Mouse (Mus musculus) MEL (cell line): Measurements from ENCODE around the gene Ttc9b. TPM values are rescaled to one million over a fixed set of nuclear protein-coding genes. Genes with fewer than 3 reads are reported as not detected.

Experiments used
- DNase-seq: peaks from one replicate; pipeline ENCODE4 v3.0.0; 2011; ENCODE audit warnings: low read depth, low spot score
- H3K27ac ChIP-seq: 2 replicates; pipeline ENCODE4 v1.5.1; 2012; ENCODE audit warnings: low read depth, mild to moderate bottlenecking, control low read depth, low read length, moderate library complexity; ENCODE audit not compliant: control insufficient read depth
- H3K27me3 ChIP-seq, 2 experiments: fragments of 150-350 bp in 1 of 2; sonication (generic) in 1 of 2; 2 replicates each; pipeline ENCODE4 v1.6.1; 2012; ENCODE audit warnings: low read length in 2 of 2, mild to moderate bottlenecking in 2 of 2, improper control_type of control experiment in 1 of 2, moderate library complexity in 1 of 2; ENCODE audit not compliant: insufficient read depth in 2 of 2, control insufficient read depth in 1 of 2
- H3K36me3 ChIP-seq, 2 experiments: 2 replicates each; pipeline ENCODE4 v1.6.1; 2012 to 2014; ENCODE audit warnings: low read length in 2 of 2, improper control_type of control experiment in 1 of 2, inconsistent platforms in 1 of 2, mild to moderate bottlenecking in 1 of 2; ENCODE audit not compliant: insufficient read depth in 2 of 2, control insufficient read depth in 1 of 2
- H3K4me1 ChIP-seq, 2 experiments: fragments of 150-350 bp in 1 of 2; sonication (generic) in 1 of 2; 2 replicates each; pipeline ENCODE4 v1.6.1; 2012; ENCODE audit warnings: low read length in 2 of 2, improper control_type of control experiment in 1 of 2, mild to moderate bottlenecking in 1 of 2; ENCODE audit not compliant: insufficient read depth in 2 of 2, control insufficient read depth in 1 of 2
- H3K4me3 ChIP-seq, 2 experiments: fragments of 150-350 bp in 1 of 2; sonication (generic) in 1 of 2; 2 replicates each; pipeline ENCODE4 v1.5.1; 2012; ENCODE audit warnings: low read depth in 2 of 2, low read length in 2 of 2, mild to moderate bottlenecking in 2 of 2, moderate library complexity in 2 of 2, control low read depth in 1 of 2, improper control_type of control experiment in 1 of 2; ENCODE audit not compliant: control insufficient read depth in 1 of 2, insufficient read depth in 1 of 2
- H3K79me2 ChIP-seq: 2 replicates; pipeline ENCODE4 v1.6.1; 2012; ENCODE audit warnings: mild to moderate bottlenecking, low read length, moderate library complexity; ENCODE audit not compliant: control insufficient read depth, poor library complexity, insufficient read depth
- H3K9ac ChIP-seq: 2 replicates; pipeline ENCODE4 v1.6.1; 2012; ENCODE audit warnings: low read depth, mild to moderate bottlenecking, control low read depth, low read length, moderate library complexity; ENCODE audit not compliant: control insufficient read depth, poor library complexity, severe bottlenecking
- H3K9me3 ChIP-seq: fragments of 150-350 bp; sonication (generic); replicated peaks from 2 replicates; pipeline ENCODE4 v1.6.1; 2012; ENCODE audit warnings: mild to moderate bottlenecking, low read length, improper control_type of control experiment, moderate library complexity; ENCODE audit not compliant: insufficient read depth
- BHLHE40 ChIP-seq: IDR thresholded peaks from 2 replicates; pipeline ENCODE4 v1.6.1; 2012; ENCODE audit warnings: low read depth, mild to moderate bottlenecking, inconsistent platforms, low read length, improper control_type of control experiment, borderline replicate concordance
- CHD1 ChIP-seq: IDR thresholded peaks from 2 replicates; pipeline ENCODE4 v1.6.1; 2012; ENCODE audit warnings: low read depth, mild to moderate bottlenecking, inconsistent platforms, low read length, improper control_type of control experiment
- CTCF ChIP-seq, 3 experiments: IDR thresholded peaks in 2 of 3; conservative IDR thresholded peaks in 1 of 3; 2 replicates each; pipeline ENCODE4 v1.5.1; 2011 to 2012; ENCODE audit warnings: low read length in 3 of 3, low read depth in 2 of 3, mild to moderate bottlenecking in 2 of 3, improper control_type of control experiment in 1 of 3, inconsistent platforms in 1 of 3, mixed read lengths in 1 of 3, moderate library complexity in 1 of 3; ENCODE audit not compliant: control insufficient read depth in 1 of 3, insufficient read depth in 1 of 3, poor library complexity in 1 of 3, severe bottlenecking in 1 of 3
- E2F4 ChIP-seq: IDR thresholded peaks from 2 replicates; pipeline ENCODE4 v1.6.1; 2011; ENCODE audit warnings: low read depth, low read length, improper control_type of control experiment, borderline replicate concordance
- ELF1 ChIP-seq: IDR thresholded peaks from 2 replicates; pipeline ENCODE4 v1.6.1; 2014; ENCODE audit warnings: low read depth, mild to moderate bottlenecking, inconsistent platforms, low read length, improper control_type of control experiment, moderate library complexity
- ETS1 ChIP-seq: IDR thresholded peaks from 2 replicates; pipeline ENCODE4 v1.6.1; 2012; ENCODE audit warnings: low read depth, mild to moderate bottlenecking, inconsistent platforms, low read length, improper control_type of control experiment, moderate library complexity
- GABPA ChIP-seq: IDR thresholded peaks from 2 replicates; pipeline ENCODE4 v1.6.1; 2012; ENCODE audit warnings: low read depth, mild to moderate bottlenecking, inconsistent platforms, low read length, improper control_type of control experiment, moderate library complexity
- HCFC1 ChIP-seq: IDR thresholded peaks from 2 replicates; pipeline ENCODE4 v1.6.1; 2012; ENCODE audit warnings: low read depth, mild to moderate bottlenecking, inconsistent platforms, low read length, improper control_type of control experiment, moderate library complexity
- MAFK ChIP-seq: IDR thresholded peaks from 2 replicates; pipeline ENCODE4 v1.6.1; 2011; ENCODE audit warnings: low read depth, mild to moderate bottlenecking, low read length, improper control_type of control experiment, borderline replicate concordance
- MXI1 ChIP-seq: IDR thresholded peaks from 2 replicates; pipeline ENCODE4 v1.6.1; 2011; ENCODE audit warnings: mild to moderate bottlenecking, low read depth, low read length, improper control_type of control experiment
- NELFE ChIP-seq: IDR thresholded peaks from 2 replicates; pipeline ENCODE4 v1.6.1; 2011; ENCODE audit warnings: low read depth, low read length, improper control_type of control experiment
- NRF1 ChIP-seq: IDR thresholded peaks from 2 replicates; pipeline ENCODE4 v1.6.1; 2014; ENCODE audit warnings: low read depth, mild to moderate bottlenecking, inconsistent platforms, low read length, improper control_type of control experiment, moderate library complexity; ENCODE audit not compliant: poor library complexity, insufficient read depth, severe bottlenecking
- POLR2A ChIP-seq, 2 experiments: IDR thresholded peaks; 2 replicates each; pipeline ENCODE4 v1.6.1; 2011 to 2012; ENCODE audit warnings: low read length in 2 of 2, mild to moderate bottlenecking in 2 of 2, control low read depth in 1 of 2, improper control_type of control experiment in 1 of 2, low read depth in 1 of 2, moderate library complexity in 1 of 2; ENCODE audit not compliant: control insufficient read depth in 1 of 2, insufficient read depth in 1 of 2, poor library complexity in 1 of 2
- POLR2AphosphoS2 ChIP-seq: IDR thresholded peaks from 2 replicates; pipeline ENCODE4 v1.6.1; 2011; ENCODE audit warnings: low read length, improper control_type of control experiment
- RAD21 ChIP-seq: IDR thresholded peaks from 2 replicates; pipeline ENCODE4 v1.6.1; 2011; ENCODE audit warnings: mild to moderate bottlenecking, low read depth, low read length, improper control_type of control experiment
- RCOR1 ChIP-seq: IDR thresholded peaks from 2 replicates; pipeline ENCODE4 v1.6.1; 2012; ENCODE audit warnings: low read depth, mild to moderate bottlenecking, inconsistent platforms, low read length, improper control_type of control experiment
- SIN3A ChIP-seq: IDR thresholded peaks from 2 replicates; pipeline ENCODE4 v1.6.1; 2012; ENCODE audit warnings: low read length, improper control_type of control experiment, inconsistent platforms
- SMC3 ChIP-seq: IDR thresholded peaks from 2 replicates; pipeline ENCODE4 v1.6.1; 2011; ENCODE audit warnings: low read depth, low read length, improper control_type of control experiment
- TBP ChIP-seq: IDR thresholded peaks from 2 replicates; pipeline ENCODE4 v1.8.0; 2011; ENCODE audit warnings: low read depth, low read length, improper control_type of control experiment
- TCF12 ChIP-seq: IDR thresholded peaks from 2 replicates; pipeline ENCODE4 v1.6.1; 2014; ENCODE audit warnings: low read depth, mild to moderate bottlenecking, inconsistent platforms, low read length, improper control_type of control experiment, moderate library complexity
- UBTF ChIP-seq: IDR thresholded peaks from 2 replicates; pipeline ENCODE4 v1.6.1; 2012; ENCODE audit warnings: low read depth, mild to moderate bottlenecking, inconsistent platforms, low read length, improper control_type of control experiment, moderate library complexity, borderline replicate concordance; ENCODE audit not compliant: insufficient read depth
- USF1 ChIP-seq: IDR thresholded peaks from 2 replicates; pipeline ENCODE4 v1.6.1; 2014; ENCODE audit warnings: low read depth, mild to moderate bottlenecking, inconsistent platforms, low read length, improper control_type of control experiment, moderate library complexity
- ZC3H11A ChIP-seq: IDR thresholded peaks from 2 replicates; pipeline ENCODE4 v1.6.1; 2012; ENCODE audit warnings: low read depth, mild to moderate bottlenecking, inconsistent platforms, low read length, improper control_type of control experiment
- ZMIZ1 ChIP-seq: IDR thresholded peaks from 2 replicates; pipeline ENCODE4 v1.6.1; 2012; ENCODE audit warnings: low read depth, mild to moderate bottlenecking, inconsistent platforms, low read length, improper control_type of control experiment, moderate library complexity
- ZNF384 ChIP-seq: IDR thresholded peaks from 2 replicates; pipeline ENCODE4 v1.6.1; 2012; ENCODE audit warnings: low read depth, mild to moderate bottlenecking, inconsistent platforms, low read length, improper control_type of control experiment
- polyA plus RNA-seq, 2 experiments: library from polyadenylated mRNA; stranded (reverse) in 1 of 2; unstranded in 1 of 2; fragments of >175 nt in 1 of 2; fragments of >200 nt in 1 of 2; gene quantifications; 2 replicates each; pipeline versions ENCODE4 v1.2.1 to v1.2.4; 2012; ENCODE audit warnings: low replicate concordance in 2 of 2, low read depth in 1 of 2; ENCODE audit not compliant: insufficient read length in 2 of 2, insufficient read depth in 1 of 2, missing spikeins in 1 of 2
- total RNA-seq: library from RNA; depleted of rRNA; stranded (reverse); fragments of 300-350 nt; gene quantifications from 2 replicates; pipeline ENCODE4 v1.2.3, GENCODE M21; 2012

Gene Ttc9b
- total and polyA plus RNA-seq, 3 experiments: 0.19 TPM; not detected in 1

DNA sequence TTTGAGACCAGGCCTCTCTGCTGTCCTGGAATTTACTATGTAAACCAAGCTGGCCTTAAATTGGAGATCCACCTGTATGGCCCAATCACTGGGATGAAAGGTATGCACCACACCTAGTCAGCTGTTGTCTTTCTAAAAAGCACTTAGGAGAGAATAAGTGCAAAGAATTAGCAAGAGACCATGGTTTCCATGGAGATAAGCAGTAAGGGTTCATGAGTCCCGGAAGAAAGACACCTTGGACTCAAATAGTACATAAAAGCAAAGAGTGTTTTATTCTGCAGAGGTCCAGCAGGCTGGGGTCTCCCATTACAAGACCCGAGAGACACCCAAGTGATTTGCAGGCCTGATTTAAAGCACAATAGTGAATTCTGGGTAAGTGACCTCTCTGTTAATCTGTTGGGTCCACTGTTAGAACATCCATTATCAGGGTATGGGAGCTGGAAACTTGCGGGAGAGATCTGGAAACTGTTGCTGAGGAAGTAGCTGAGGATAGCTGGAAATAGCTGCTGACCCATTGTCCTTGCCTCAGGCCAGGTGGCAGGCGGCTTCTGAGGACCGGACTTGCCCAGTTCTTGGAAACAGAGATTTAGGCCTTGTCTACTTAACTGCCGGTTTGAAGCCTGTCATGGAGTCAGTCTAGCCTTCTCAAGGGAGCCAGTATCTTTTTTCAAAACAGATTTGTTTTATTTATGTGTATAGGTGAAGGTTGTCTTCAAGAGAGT, 6.3 kb upstream of the Ttc9b start:
- DNase-seq: no peak
- Histone ChIP-seq H3K27me3 (no peaks in the 10 kb centered on the region), H3K9ac (no peak overlapping the region), H3K9me3 (no peaks in the 10 kb centered on the region), H3K4me1 (peaks cover 0 to 6% of the 10 kb centered on the region in 2 experiments; a peak in 1 of 4 replicates), H3K36me3 (no peaks in the 10 kb centered on the region), H3K4me3 (no peak overlapping the region), H3K27ac (no peak overlapping the region), H3K79me2 (no peaks in the 10 kb centered on the region)
- TF ChIP-seq BHLHE40: no peak
- TF ChIP-seq MAFK: no peak
- TF ChIP-seq MXI1: no peak
- TF ChIP-seq NRF1: no peak
- no peak for TF ChIP-seq HCFC1
- no peak for TF ChIP-seq E2F4
- no peak for TF ChIP-seq GABPA
- TF ChIP-seq ZMIZ1: no peak
- no peak for TF ChIP-seq ELF1
- no peak for TF ChIP-seq SIN3A
- no peak for TF ChIP-seq POLR2AphosphoS2
- TF ChIP-seq UBTF: no peak

DNA sequence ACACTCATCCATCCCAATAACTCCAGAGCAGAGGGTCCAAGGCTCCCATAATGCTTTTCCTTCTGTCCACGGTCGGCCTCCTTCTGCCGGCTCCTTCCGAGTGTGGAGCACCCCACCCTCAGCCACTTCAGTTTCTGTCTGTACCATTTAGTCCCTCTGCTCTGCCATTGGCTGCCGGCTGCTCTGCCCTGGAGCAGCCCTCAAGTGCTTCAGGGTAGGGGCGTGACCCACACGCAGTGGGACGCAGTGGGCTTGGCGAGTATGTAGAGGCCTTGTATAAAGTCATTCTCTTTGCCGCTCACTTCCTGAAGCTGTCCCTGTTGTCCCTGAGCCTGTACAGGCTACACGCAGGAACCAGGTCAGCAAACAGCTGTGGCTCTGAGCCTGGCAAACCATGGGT, 4.0 kb upstream of the Ttc9b start:
- Histone ChIP-seq H3K79me2 (no peaks in the 10 kb centered on the region), H3K4me3 (no peak overlapping the region), H3K4me1 (peaks cover 0 to 6% of the 10 kb centered on the region in 2 experiments; a peak in 1 of 4 replicates), H3K9ac (no peak overlapping the region), H3K27ac (no peak overlapping the region), H3K36me3 (no peaks in the 10 kb centered on the region), H3K27me3 (no peaks in the 10 kb centered on the region), H3K9me3 (no peaks in the 10 kb centered on the region)
- no peak for DNase-seq
- TF ChIP-seq NELFE (no peak), POLR2AphosphoS2 (no peak)

DNA sequence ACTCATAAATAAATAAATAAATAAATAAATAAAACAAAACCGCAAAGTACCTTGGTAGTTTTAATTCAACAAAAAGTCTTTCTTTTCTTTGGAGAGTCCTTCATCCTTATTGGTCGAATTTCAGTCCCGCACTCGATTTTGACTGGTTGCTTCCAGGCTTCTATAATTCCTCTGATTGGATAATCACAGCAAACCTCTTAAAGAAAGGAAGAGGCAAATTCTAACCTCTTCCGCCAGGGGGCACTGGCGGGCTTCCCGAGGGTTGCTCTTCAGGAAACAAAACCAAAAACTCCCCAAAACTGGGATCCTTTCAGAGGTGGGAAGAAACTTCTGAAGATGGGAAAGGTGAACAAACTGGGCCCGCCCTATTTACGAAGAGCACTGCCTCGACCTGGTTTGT, 2.8 kb upstream of the Ttc9b start:
- Histone ChIP-seq H3K79me2 (no peaks in the 10 kb centered on the region), H3K4me1 (peaks cover 0 to 6% of the 10 kb centered on the region in 2 experiments; a peak in 1 of 4 replicates), H3K9ac (peak overlapping the region; percentile 49), H3K27ac (no peak overlapping the region), H3K27me3 (no peaks in the 10 kb centered on the region), H3K4me3 (peak overlapping the region; percentile 44 to 58), H3K36me3 (no peaks in the 10 kb centered on the region), H3K9me3 (no peaks in the 10 kb centered on the region)
- peak; percentile 93 for DNase-seq
- peak; percentile 87 for TF ChIP-seq SMC3
- TF ChIP-seq MAFK: no peak
- peak; percentile 52 for TF ChIP-seq ZC3H11A
- no peak for TF ChIP-seq ZNF384
- peak; percentile 88 for TF ChIP-seq RAD21
- TF ChIP-seq TBP: 0 out of 2 replicates have a peak, but pooled peaks have one; percentile 1
- TF ChIP-seq CHD1: no peak
- TF ChIP-seq UBTF: no peak
- TF ChIP-seq GABPA: no peak
- TF ChIP-seq CTCF (IDR thresholded peaks at IDR 0.05 in 2 of 3, conservative IDR thresholded peaks at IDR 0.05 in 1 of 3; ENCODE audit: control insufficient read depth in 1 of 3, insufficient read depth in 1 of 3, low read depth in 2 of 3, low read length in 3 of 3, poor library complexity in 1 of 3, severe bottlenecking in 1 of 3): peak; percentile 82 to 88 (median 84)
- TF ChIP-seq RCOR1: peak; percentile 10; the same call in 1 of the 2 replicates
- no peak for TF ChIP-seq TCF12
- TF ChIP-seq POLR2A (IDR thresholded peaks at IDR 0.05; ENCODE audit: control insufficient read depth in 1 of 2, insufficient read depth in 1 of 2, low read depth in 1 of 2, low read length in 2 of 2, poor library complexity in 1 of 2): no peak
- TF ChIP-seq HCFC1: no peak
- no peak for TF ChIP-seq ETS1
- TF ChIP-seq USF1: no peak
- TF ChIP-seq POLR2AphosphoS2: no peak
